Mouse (Mus musculus) forebrain, embryonic 11.5 days (tissue): ENCODE results near the gene Slc9c1. TPM values are rescaled to one million over a fixed set of nuclear protein-coding genes. Genes with fewer than 3 reads are reported as not detected.

ENCODE experiments used
- ATAC-seq: fragments of 200-750 bp; cut with Nextera tagmentation; replicated peaks from 2 replicates; pipeline ENCODE4 v1.8.0; 2017; ENCODE audit warnings: moderate TSS enrichment; ENCODE audit not compliant: low FRiP score
- DNase-seq: peaks from one replicate; pipeline ENCODE4 v3.0.0-alpha.2; 2017; ENCODE audit warnings: low spot score
- H3K27ac ChIP-seq: fragments of 300-500 bp; sonication (generic); 2 replicates; pipeline ENCODE4 v1.5.1; 2014; ENCODE audit warnings: low read depth, low read length
- H3K27me3 ChIP-seq: fragments of 300-500 bp; sonication (generic); 2 replicates; pipeline ENCODE4 v1.6.1; 2014; ENCODE audit warnings: mild to moderate bottlenecking, low read length, mixed read lengths; ENCODE audit not compliant: control insufficient read depth, insufficient read depth
- H3K36me3 ChIP-seq: fragments of 300-500 bp; sonication (generic); 2 replicates; pipeline ENCODE4 v1.6.1; 2014; ENCODE audit warnings: mild to moderate bottlenecking, low read length, moderate library complexity, mixed read lengths; ENCODE audit not compliant: control insufficient read depth, insufficient read depth
- H3K4me1 ChIP-seq: fragments of 300-500 bp; sonication (generic); replicated peaks from 2 replicates; pipeline ENCODE4 v1.6.1; 2014; ENCODE audit warnings: low read length, mixed read lengths; ENCODE audit not compliant: control insufficient read depth, insufficient read depth
- H3K4me2 ChIP-seq: fragments of 300-500 bp; sonication (generic); 2 replicates; pipeline ENCODE4 v1.6.1; 2014; ENCODE audit warnings: low read depth, mild to moderate bottlenecking, low read length, moderate library complexity, mixed read lengths; ENCODE audit not compliant: severe bottlenecking
- H3K4me3 ChIP-seq: fragments of 300-500 bp; sonication (generic); 2 replicates; pipeline ENCODE4 v1.5.1; 2014; ENCODE audit warnings: low read depth, low read length
- H3K9ac ChIP-seq: fragments of 300-500 bp; sonication (generic); 2 replicates; pipeline ENCODE4 v1.6.1; 2014; ENCODE audit warnings: low read length
- H3K9me3 ChIP-seq: fragments of 300-500 bp; sonication (generic); 2 replicates; pipeline ENCODE4 v1.6.1; 2016; ENCODE audit warnings: low read length, mixed read lengths; ENCODE audit not compliant: control insufficient read depth
- WGBS: fragments of 180-500 bp; shearing (Covaris S2); extraction: QIAGEN DNeasy Blood & Tissue Kit; methylation state at CpG from one replicate; pipeline ENCODE4 v1.1.7; 2014; 5-methylcytosine and 5-hydroxymethylcytosine counted together
- polyA plus RNA-seq: library from polyadenylated mRNA; unstranded; fragments of >200 nt; fragmentation: Nextera tagmentation; extraction: Ambion mirVana; gene quantifications from 2 replicates; pipeline ENCODE4 v1.2.1, GENCODE M21; 2014

The Slc9c1 gene
- polyA plus RNA-seq, 1 experiment from 2014 or later = not detected

DNA sequence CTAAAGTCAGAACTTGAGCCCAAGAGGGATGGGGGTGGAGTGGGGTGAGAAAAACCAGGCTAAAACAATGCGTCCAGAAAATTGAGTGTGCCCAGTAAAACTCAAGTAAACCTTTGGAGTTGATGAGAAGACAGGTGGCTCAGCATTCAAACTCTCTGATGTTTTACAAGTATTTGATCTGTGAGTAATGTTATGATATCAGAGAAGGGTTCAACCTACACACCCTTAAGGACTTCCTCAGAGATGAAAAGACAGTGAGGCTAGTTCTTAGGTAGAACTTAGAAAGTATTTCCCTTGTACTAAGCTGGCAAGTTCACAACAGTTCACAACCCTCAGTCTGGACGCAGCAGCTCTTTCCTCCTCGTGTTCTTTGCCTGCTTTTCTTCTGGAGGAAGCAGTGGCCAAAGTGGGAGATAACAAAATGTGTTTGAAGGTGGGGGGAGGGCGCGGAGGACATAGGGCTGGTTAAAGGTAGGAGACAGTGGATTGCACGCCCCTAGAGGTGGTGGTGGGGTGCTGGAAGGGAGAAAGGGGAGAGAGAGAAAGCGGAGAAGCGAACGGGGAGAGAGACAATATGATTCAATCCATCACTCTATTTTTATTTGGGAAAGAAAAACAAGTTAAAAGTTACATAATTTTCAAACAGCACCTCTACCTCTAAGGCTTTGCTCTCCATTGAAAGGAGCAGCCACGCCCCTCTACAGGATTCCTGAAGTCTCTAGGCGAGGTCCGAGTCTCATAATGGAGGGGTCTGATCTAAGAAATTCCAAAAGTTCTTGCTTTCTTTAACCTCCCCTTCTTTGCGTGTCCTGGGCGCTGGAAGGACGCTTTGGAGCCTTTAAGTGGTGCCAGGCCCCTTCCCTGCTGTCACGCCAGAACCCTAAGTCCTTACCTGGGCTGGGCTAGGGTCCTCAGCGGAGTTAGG is 118.2 kb downstream of the Slc9c1 start:
- Histone ChIP-seq H3K9ac (no peak overlapping the region), H3K9me3 (no peaks in the 10 kb centered on the region), H3K27ac (no peak overlapping the region), H3K4me3 (peak overlapping the region; percentile 13; the same call in 1 of the 2 replicates), H3K36me3 (no peaks in the 10 kb centered on the region), H3K4me2 (peak overlapping the region; percentile 48), H3K4me1 (no peaks in the 10 kb centered on the region; the same call in 1 of the 2 replicates), H3K27me3 (peaks cover 4% of the 10 kb centered on the region; the same call in 1 of the 2 replicates)
- ATAC-seq (no peak), DNase-seq (no peak)
- WGBS = 14% methylated on average over 17 of the region's 17 CpGs

DNA sequence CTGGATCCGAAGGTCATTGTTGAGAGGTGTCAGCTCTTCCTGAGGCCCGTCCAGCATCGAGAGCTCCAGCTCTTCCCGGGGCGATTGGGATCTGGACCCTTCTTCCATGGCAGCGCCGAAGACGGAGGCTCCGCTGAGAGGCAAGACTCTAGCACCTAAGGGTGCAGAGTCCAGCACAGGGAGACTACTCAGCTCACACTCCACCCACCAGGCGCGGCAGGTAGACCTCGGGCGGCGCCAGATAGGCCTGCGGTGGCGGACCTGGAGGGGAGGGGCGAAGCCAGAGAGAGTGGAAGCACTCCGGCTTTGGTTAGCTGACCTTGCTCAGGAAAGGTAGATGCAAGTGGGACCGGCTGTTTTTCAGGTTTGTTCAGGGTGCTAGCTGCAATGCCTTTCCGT is 118.8 kb downstream of the Slc9c1 start, which contains the start of gene BC016579:
Gene BC016579 (minus strand): TSS at position 135 of the 399 bp plus-strand sequence.
- H3K9me3 ChIP-seq = no peaks in the 10 kb centered on the region
- ATAC-seq = 0 out of 2 replicates have a peak, but pooled peaks have one; percentile 60
- whole genome bisulfite sequencing = 2% methylated on average over 20 of the region's 20 CpGs

DNA sequence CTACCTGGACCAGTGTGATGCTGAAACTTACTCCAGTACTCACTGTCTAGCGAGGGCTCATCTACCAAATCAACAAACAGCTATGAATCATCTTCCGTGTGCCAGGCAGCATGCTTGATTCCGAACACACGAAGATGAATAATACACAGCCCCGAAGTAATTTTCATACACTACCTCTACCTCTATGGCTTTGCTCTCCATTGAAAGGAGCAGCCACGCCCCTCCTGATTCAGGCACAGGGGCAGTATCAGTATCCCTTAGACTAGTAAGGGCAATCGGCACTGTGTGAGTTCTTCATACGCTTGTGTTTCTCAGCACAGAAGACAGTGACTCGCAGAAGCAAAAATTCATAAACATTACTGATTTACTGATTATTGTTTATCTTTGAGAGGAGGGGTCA is 119.4 kb downstream of the Slc9c1 start:
- no peaks in the 10 kb centered on the region for H3K9me3 ChIP-seq
- H3K27me3 ChIP-seq = peaks cover 4% of the 10 kb centered on the region; the same call in 1 of the 2 replicates
- 62% methylated on average over 9 of the region's 9 CpGs for WGBS
- DNase-seq = no peak
- no peaks in the 10 kb centered on the region; the same call in 1 of the 2 replicates for H3K4me1 ChIP-seq
- no peak for ATAC-seq
- H3K4me2 ChIP-seq = no peak overlapping the region
- H3K36me3 ChIP-seq = no peaks in the 10 kb centered on the region
- no peak overlapping the region for H3K27ac ChIP-seq
- H3K9ac ChIP-seq = no peak overlapping the region
- H3K4me3 ChIP-seq = no peak overlapping the region

More for the DNA sequence above, 118.8 kb downstream of the Slc9c1 start, which contains the start of gene BC016579:
- peak within 1 kb of the TSS; percentile 48 for H3K4me2 ChIP-seq
- no peak within 1 kb of the TSS for H3K9ac ChIP-seq
- H3K27me3 ChIP-seq = peaks cover 4% of the 10 kb centered on the region; the same call in 1 of the 2 replicates
- no peak for DNase-seq
- H3K4me1 ChIP-seq = no peaks in the 10 kb centered on the region; the same call in 1 of the 2 replicates
- H3K27ac ChIP-seq = no peak within 1 kb of the TSS
- H3K4me3 ChIP-seq = peak within 1 kb of the TSS; percentile 13; the same call in 1 of the 2 replicates
- no peaks in the 10 kb centered on the region for H3K36me3 ChIP-seq

Other genes starting within 250 kb of the Slc9c1 start
- 27.3 and 33.3 TPM in 2 replicates for gene Cd200, start 126.3 kb upstream of the Slc9c1 start, polyA plus RNA-seq
- not detected in 2 replicates for gene Gm609, start 42.3 kb upstream of the Slc9c1 start, polyA plus RNA-seq
- gene Gm17783, start 3.3 kb upstream of the Slc9c1 start, polyA plus RNA-seq = not detected in 2 replicates
- gene Gcsam, start 75.1 kb downstream of the Slc9c1 start, polyA plus RNA-seq = 0.13 TPM in 1 of 2 replicates, not detected in the other
- gene BC016579, start 118.8 kb downstream of the Slc9c1 start, polyA plus RNA-seq = 0.20 TPM in 1 of 2 replicates, not detected in the other
- gene Tmprss7, start 158.3 kb downstream of the Slc9c1 start, polyA plus RNA-seq = 0.27 and 0.52 TPM in 2 replicates
- gene Tagln3, start 189.3 kb downstream of the Slc9c1 start, polyA plus RNA-seq = 212 and 237 TPM in 2 replicates
- 36.2 and 39.0 TPM in 2 replicates for gene Abhd10, start 207.6 kb downstream of the Slc9c1 start, polyA plus RNA-seq